Mouse (Mus musculus) brain, embryonic 14.5 days (tissue): ENCODE measurements around the gene Dennd2c.

ENCODE experiments used
- CTCF ChIP-seq: fragments of 200-500 bp; IDR thresholded peaks from 2 replicates; pipeline ENCODE4 v1.5.1; 2012; ENCODE audit warnings: inconsistent platforms, mild to moderate bottlenecking, moderate library complexity, borderline replicate concordance; ENCODE audit not compliant: insufficient read depth, insufficient read length; ENCODE audit errors: extremely low read depth
- POLR2A ChIP-seq: fragments of 200-500 bp; IDR thresholded peaks from 2 replicates; pipeline ENCODE4 v1.6.1; 2012; ENCODE audit warnings: mild to moderate bottlenecking, inconsistent platforms, borderline replicate concordance; ENCODE audit not compliant: poor library complexity, insufficient read depth, insufficient read length, severe bottlenecking; ENCODE audit errors: extremely low read depth

DNA sequence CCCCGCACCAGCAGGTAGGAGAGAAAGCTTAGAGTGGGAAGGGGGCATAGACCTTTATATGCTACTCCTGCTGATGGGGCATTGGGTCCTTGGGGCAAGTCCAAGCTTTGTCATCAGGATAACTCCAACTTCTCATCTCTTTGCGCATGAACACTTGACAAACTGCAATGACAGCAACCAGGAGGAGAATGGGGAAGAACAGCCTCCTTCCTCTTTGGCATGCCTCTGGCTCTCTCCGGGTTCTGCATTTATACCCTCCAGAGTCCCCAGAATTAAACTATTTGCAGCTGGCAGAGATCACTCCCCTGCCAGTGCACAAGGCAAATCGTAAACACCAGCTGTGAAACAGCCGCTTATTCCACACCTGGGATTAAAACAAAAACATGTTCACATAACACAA lies 111.1 kb downstream of the Dennd2c start:
- TF ChIP-seq POLR2A (no peak), CTCF (no peak)
